Mouse (Mus musculus) heart, adult 9 months (tissue): Measurements from ENCODE around the gene Bri3bp.

Source experiments
- DNase-seq, 2 experiments: peaks; one replicate each; pipeline ENCODE4 v3.0.0; 2022; ENCODE audit warnings: low spot score in 2 of 2

The Bri3bp gene

GRCm38 (mm10) chr5:125452573-125452972 lies 11.2 kb downstream of the Bri3bp start:
- DNase-seq: peak in 1 of 2 experiments; percentile 25

GRCm38 (mm10) chr5:125456100-125456499 lies 14.7 kb downstream of the Bri3bp start:
- no peak for DNase-seq

GRCm38 (mm10) chr5:125457538-125457937 lies 16.2 kb downstream of the Bri3bp start:
- DNase-seq: no peak

GRCm38 (mm10) chr5:125460574-125460973 lies 19.2 kb downstream of the Bri3bp start:
- DNase-seq: no peak

GRCm38 (mm10) chr5:125461868-125462445 lies 20.6 kb downstream of the Bri3bp start:
- DNase-seq: peak in 1 of 2 experiments; percentile 25

- no peak for DNase-seq
These were observed 23.8 kb downstream of the Bri3bp start for GRCm38 (mm10) chr5:125465192-125465591.

GRCm38 (mm10) chr5:125465701-125466106 lies 24.3 kb downstream of the Bri3bp start:
- peak; percentile 96 to 97 for DNase-seq

GRCm38 (mm10) chr5:125466483-125466882 lies 25.1 kb downstream of the Bri3bp start:
- no peak for DNase-seq

- no peak for DNase-seq
These were observed 25.9 kb downstream of the Bri3bp start for GRCm38 (mm10) chr5:125467261-125467660.

GRCm38 (mm10) chr5:125470713-125471112 lies 29.3 kb downstream of the Bri3bp start:
- DNase-seq: no peak

- no peak for DNase-seq
These were observed 31.6 kb downstream of the Bri3bp start for GRCm38 (mm10) chr5:125472796-125473475.

- DNase-seq: no peak
These were observed 33.7 kb downstream of the Bri3bp start for GRCm38 (mm10) chr5:125475030-125475429.

GRCm38 (mm10) chr5:125475601-125476285 lies 34.4 kb downstream of the Bri3bp start, which contains the start of gene Aacs:
Gene Aacs, plus strand, starts transcription at chr5:125475814.
- DNase-seq: peak; percentile 90 to 97

GRCm38 (mm10) chr5:125476286-125476625 lies 34.9 kb downstream of the Bri3bp start:
- DNase-seq: no peak

GRCm38 (mm10) chr5:125476799-125477198 lies 35.4 kb downstream of the Bri3bp start:
- no peak for DNase-seq

- DNase-seq: no peak
These were observed 36.2 kb downstream of the Bri3bp start for GRCm38 (mm10) chr5:125477533-125477932.

- DNase-seq: no peak
These were observed 36.7 kb downstream of the Bri3bp start for GRCm38 (mm10) chr5:125478037-125478436.

GRCm38 (mm10) chr5:125479376-125479775 lies 38.0 kb downstream of the Bri3bp start:
- DNase-seq: no peak

GRCm38 (mm10) chr5:125480434-125481231 lies 39.3 kb downstream of the Bri3bp start:
- no peak for DNase-seq

- DNase-seq: no peak
These were observed 41.1 kb downstream of the Bri3bp start for GRCm38 (mm10) chr5:125482474-125482873.

- DNase-seq: no peak
These were observed 42.6 kb downstream of the Bri3bp start for GRCm38 (mm10) chr5:125483712-125484611.
